Mouse (Mus musculus) CH12F3 (cell line): ENCODE results near the gene Gm20661.

Experiments
- in situ Hi-C: fragments of 300-500 bp; cut with MboI; formaldehyde crosslinking; loops from 2 replicates; pipeline ENCODE4 v1.14.3; 2020; ENCODE audit warnings: low sequenced_read_pairs

Gm20661 gene

DNA sequence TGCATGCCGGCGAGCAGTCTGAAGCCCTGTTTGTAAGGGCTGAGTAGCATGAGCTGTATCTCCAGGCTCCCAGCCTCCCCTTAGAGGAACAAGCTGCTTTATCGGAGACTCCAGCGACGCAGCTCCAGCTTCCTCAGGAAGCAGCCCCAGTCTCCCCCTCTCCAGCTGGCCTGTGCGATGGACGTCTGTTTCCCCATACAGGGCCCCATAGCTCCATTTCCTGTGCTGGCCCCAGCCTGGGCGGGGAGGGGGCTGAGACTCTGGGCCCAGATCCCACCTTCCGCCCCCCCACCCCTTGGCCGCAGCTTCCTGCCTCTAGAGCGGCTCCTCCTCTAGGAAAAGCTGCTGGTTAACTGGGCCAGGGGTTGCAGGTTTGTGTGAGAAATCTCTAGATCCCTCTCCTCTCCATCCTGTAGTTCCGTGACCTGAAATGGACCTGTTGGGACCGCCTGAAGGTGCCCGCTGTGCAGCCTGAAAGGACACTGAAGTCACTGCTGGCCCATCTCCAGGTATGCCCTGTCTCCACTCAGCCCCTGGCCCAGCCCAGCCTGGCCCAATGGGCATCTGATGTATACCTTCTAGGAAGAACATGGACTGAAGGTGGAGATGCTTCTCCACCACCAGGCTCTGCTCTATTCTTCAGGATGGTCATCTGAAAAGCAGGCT lies at the start of gene Gm20661:
Gene Gm20661, plus strand, starts transcription at position 378 of the 666 bp plus-strand sequence.
- in situ Hi-C loops, result no loop called here

DNA sequence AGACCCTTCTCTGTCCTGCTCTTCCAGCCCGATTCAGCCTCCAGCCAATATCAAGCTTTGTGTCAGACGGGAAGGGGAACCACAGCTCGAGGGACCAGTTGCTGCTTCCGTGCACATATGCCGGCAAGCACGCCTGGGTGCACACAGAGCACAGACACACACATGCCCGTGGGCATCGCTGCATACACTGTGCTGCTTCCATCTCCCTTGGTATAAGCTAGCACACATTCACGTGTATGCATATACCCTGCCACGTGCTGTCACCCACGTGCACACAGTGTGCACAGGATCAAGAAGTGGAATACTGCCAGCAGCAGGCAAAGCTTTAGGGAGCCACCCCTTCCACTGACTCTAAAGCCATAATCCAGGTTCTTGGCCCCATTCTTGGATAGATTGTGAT lies 48.7 kb upstream of the Gm20661 start:
- in situ Hi-C loops, result no loop called here

DNA sequence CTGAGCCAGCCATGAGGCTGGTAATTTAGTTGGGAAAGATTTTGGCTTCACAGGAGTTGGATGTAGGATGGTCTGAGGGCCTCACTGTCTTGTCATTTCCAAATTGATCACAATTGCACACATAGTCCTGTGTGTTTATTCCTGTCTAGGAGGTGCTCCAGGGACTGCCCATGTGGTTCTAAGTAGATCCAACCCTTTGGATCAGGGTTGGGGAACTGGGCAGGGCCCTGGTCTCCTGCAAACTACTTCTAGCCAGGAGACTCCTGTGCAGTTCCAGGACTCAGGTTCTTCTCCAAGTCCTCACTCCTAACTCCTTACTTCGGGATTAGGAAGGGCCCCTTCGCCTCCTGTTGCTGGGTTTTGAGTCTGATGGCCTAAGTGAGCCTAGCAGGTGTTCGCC lies 47.5 kb upstream of the Gm20661 start, which contains the start of gene Camkv:
Gene Camkv, plus strand, starts transcription at position 301 of the 400 bp plus-strand sequence.
- in situ Hi-C loops, result no loop called here

DNA sequence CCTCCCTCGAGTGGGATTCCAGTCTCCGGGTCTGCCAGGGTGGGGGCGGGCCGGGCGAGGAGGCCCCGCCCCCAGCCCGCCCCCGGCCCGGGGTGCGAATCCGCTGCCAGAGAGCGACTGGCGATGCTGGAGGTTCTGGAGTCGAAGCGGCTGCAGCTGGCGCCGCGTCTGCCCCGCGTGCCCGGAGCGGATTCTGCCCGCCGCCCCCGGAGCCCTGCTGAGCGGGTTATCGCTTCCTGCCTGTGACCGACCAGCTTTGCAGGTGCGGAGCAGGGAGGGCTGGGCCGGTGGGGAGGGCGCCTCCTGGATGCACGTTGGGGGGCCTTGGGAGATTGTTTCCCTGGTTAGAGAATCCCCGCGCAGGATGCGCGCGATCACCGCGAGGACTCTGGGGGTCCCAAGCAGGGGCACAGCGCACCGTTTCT lies 47.1 kb upstream of the Gm20661 start:
- in situ Hi-C loops, result no loop called here

DNA sequence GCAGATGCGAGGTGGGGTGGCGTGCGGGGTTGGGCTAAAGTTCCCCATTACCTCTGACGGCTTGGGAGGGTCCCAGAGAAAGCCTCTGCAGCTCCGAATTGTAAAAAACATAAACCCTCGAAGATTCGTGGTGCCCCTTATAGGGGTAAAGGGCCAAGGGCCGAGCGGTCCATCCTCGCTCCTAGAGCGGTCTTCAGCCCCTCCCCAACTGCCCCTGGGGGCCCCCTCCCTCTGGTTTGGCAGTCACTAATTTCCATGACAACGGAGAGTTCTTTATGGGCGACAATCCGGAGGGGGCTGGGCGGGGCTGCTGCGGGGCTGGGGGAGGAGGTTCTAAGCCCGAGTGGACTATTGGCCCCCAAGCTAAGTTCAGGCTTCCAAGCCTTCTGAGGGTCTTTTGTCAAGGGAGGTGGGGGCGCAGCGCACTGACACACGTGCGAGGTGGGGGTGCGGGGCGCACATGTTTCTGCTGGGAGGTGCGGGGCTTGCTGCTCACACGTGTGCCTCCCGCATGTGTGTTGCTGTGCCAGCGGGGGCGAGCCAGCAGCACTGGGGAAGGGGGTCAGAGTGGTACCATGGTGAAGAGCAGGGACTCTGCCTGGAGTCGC lies 46.5 kb upstream of the Gm20661 start:
- in situ Hi-C loops, result no loop called here

DNA sequence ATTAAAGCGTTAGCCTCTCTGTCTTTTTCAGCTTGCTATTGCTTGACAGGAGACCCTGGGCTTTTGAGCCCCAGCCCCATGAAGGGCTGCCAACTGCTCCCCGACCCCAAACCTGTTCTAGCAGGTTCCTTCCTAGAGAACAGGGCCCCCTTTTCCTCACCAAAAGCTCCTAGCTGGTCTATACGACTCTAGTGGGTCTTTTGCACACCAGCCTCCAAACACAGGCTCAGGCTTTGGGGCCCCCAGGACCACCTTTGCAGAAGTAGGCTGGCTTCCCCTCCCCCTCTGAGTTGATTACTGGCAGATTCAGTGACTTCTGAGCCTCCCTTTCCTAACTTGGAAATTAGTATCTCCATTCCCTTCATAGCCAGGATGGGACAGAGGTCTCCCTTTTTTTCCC lies 46.0 kb upstream of the Gm20661 start:
- in situ Hi-C loops, result no loop called here

DNA sequence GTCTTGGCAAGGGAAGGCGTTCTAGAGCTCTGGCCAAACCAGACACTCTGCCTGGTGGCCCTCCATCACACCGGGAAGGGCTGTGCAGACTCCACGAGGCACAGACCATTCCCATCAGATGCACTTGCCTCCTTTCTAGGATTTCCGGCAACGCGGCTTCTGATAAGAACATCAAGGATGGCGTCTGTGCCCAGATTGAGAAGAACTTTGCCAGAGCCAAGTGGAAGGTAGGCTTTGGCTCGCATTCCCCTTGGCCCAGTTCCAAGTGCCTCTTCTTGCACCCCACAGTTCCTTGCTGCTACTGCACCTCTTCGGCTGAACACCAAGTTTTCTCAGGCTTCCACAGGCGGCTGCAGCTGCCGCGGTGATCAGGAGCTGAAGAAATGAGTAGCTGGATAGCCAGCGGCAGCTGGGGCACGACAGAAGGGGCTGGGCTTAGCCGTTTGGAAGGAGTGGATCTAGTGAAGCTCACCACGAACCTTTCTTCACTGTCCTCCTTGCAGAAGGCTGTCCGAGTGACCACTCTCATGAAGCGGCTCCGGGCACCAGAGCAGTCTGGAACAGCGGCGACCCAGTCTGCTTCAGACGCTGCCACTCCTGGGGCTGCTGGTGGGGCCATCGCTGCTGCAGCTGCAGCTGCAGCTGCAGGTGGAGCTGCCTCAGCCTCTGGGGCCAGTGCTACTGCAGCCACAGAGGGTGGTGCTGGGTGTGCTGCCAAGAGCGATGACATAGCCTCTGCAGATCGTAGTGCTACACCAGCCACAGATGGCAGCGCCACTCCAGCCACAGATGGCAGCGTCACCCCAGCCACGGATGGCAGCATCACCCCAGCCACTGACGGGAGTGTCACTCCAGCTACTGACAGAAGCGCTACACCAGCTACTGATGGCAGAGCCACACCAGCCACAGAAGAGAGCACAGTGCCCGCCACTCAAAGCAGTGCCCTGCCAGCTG lies 35.3 kb upstream of the Gm20661 start:
- in situ Hi-C loops, result no loop called here

DNA sequence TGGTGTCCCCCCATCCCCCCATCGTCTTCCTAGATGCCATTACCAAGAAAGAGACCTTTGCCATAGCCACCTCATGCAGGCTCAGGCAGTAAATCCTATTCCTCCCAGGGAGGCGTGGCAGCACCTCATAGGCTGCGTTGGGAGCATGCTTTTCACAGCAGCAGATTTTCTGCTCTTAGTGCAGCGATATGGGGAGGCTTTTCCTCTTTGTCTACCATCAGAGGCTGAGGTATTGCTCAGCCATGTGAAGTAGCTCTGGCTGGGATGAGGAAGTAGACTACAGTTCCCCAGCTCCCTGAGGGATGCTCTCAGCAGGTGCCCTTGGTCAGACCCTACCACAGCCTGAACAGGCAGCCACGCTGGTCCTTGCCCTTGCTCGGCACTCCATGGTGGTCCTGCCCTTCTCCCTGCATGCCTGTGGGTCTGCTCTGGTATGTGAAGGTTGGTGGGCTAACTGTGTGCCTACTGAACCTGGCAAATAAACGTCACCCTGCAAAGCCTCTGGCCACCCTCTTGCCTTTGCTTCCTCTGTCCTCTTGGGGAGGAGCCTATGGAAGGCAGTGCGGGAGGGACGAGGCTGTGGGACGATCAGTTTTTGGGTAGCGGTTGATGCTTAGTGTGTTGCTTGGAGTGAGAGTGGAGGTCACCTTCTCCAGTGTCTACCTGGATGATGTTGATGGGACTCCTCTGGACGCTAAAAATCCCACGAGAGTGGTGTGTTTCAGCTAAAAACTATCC lies 33.5 kb upstream of the Gm20661 start:
- in situ Hi-C loops, result no loop called here

DNA sequence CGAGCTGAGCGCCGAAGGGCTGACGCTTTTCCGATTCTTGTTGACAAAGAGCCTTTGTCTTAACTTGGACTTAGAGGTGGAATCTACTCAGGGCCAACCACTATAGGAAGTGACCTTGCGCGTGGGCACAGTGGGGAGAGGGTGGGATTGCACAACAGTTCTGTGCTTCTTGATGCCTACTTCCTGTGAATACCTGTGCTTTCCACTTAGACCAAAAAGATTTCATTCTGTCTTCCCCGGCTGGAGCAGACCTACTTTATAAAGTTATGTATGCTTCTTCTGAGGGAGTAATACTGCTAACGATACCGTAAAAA lies 33.0 kb upstream of the Gm20661 start, which contains the start of gene Traip:
Gene Traip, plus strand, starts transcription at position 215 of the 314 bp plus-strand sequence.
- in situ Hi-C loops, result no loop called here

DNA sequence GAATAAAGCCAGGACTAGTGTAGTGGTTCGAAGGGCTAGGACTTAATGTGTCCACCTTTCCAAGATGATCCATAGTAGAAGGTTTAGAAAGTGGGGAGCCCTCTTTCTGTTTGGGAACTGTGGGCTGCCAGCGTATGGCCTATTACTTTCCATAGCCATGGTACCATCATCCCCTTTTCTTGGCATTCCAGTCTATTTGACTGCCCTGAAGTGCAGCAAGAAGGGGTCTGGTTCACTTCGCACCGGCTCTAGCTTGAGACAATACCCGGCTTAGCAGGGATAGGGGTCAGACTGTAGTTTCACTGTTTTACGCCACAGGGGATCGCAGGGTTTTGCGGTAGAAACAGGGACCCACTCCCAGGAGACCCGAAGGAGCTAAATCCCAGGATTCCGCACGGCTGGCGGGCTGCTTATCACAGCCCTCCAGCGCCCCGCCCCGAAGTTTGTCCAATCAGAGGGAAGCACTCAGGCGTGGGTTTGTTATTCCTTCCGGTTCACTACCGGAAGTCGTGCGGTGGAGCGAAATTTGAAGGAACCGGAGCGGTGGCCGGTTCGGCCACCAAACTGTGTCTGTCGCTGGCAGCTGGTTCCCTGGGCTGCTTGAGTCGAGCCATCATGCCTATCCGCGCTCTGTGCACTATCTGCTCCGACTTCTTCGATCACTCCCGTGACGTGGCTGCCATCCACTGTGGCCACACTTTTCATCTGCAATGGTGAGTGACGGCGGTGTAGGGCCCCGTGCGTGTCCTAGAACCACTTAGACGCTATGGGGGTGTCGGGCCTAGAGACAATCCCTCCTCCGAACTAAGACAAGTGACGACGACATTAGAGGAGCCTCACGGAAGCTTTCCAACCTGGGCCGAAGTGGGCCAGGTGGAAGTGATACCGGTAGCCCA lies 32.1 kb upstream of the Gm20661 start:
- in situ Hi-C loops, result no loop called here

DNA sequence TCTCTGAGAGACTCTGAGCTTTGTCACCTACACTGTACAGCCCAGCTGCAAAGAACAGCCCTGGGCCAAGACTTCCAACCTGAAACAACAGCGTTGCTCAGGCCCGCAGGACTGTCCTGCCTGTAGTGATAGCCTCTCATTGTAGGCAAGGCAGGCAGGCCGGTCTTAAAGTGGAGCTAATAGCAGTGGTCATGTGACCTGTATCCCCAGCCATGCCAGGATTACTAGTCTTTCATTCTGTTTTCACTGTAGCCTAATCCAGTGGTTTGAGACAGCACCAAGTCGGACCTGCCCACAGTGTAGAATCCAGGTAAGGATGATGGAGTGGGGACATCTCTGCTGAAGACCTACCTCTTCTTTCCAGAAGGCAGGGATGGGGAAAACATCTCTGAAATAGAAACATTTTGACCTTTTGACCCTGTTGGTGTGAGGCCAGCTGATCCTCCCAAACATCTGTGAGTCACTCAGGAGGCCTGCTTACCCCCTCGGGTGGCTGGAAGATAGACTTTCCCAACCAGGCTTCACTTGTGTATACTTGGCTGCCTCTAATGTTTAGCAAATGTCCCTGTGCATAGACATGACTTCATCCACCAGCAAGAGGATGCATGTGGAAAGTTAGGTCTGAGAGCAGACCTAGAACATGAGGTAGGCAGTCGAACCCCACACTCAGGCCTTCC lies 27.1 kb upstream of the Gm20661 start:
- in situ Hi-C loops, result no loop called here

DNA sequence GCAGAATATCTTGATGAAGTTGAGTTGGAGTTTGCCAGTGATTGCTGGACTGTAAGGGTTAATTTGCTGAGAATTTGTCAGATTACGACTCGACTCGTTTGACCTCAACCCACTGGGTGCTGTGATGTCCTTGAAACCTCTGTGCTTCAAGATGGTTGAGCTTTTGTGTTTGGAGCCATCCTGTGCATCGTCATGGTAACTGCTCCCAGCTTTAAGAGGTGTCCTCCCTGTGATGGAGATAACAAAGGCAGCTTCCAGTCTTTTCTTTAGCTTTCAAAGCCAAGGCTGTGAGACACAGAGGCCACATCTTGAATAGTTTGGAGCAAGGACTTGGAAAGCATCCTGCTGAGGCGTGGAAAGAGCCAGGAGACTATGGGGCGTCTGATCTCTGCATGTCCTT lies 25.7 kb upstream of the Gm20661 start:
- in situ Hi-C loops, result no loop called here

DNA sequence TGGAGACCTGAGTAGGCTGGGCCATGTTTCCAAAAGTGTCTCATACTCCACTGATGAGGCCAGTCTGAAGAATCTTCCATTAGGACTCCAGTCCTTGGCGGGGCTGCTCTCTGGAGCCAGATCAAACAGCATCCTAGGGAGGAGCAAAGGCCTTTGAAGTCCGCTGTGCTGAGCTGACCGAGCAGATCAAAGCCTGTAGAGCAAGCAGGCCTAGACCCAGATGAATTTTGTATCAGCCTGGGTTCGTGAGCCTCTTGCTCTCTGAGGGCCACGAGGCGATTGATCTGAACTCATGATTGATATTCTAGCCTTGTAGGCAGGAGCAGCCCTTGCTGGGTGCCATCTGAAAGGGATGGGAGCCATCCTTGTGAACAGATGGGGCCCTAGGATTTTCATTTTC lies 23.0 kb upstream of the Gm20661 start:
- in situ Hi-C loops, result no loop called here

DNA sequence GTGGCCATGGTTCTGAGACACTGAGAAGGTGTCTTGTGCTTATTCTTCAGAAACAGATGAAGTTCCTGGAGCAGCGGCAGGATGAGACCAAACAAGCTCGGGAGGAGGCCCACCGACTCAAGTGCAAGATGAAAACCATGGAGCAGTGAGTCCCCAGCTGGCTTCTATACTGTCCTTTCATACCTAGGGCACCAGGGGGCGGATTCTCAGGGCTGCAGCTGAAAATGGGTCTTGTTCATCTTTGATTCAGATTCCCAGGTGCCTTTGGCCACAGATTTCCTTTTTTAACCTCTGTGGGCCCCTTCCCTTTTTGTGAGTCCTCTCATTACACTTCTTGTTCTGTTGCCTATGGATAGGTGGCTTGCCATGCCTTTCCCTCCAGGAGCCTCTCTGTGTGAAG lies 21.9 kb upstream of the Gm20661 start:
- in situ Hi-C loops, result no loop called here

DNA sequence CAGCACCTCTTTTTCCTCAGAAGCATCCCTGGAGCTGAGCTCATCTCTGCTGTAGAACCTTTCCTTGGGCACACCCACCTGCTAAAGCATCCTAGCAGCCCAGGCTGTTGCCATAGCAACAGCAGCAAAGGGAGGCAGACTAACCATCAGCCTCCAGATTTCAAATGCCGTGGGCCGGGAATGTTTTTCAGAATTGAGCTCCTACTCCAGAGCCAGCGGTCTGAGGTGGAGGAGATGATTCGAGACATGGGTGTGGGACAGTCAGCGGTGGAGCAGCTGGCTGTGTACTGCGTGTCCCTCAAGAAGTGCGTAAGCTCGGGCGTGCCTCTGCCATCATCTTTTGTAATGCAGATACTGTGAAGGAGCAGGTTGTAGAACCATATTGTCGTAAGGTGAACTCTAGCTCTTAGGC lies 21.5 kb upstream of the Gm20661 start:
- in situ Hi-C loops, result no loop called here

DNA sequence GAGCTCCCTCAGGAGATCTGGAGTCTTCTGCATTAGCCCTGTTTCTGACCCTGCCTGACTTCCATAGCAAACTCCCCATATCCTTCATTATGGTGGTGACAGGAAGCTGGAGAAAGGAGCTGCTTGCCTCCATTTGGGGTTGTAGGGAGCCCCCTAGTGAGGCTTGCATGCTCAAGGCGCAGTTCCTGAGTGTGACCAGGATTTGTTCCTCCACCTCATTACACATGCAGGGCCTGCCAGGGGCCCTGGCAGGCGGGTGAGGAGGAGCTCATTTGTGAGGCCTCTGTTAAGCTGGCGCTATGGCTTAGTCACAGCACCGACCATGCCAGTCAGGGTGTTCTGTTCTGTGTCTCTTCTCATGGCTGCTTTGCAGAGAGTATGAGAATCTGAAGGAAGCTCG lies 21.0 kb upstream of the Gm20661 start:
- in situ Hi-C loops, result no loop called here

DNA sequence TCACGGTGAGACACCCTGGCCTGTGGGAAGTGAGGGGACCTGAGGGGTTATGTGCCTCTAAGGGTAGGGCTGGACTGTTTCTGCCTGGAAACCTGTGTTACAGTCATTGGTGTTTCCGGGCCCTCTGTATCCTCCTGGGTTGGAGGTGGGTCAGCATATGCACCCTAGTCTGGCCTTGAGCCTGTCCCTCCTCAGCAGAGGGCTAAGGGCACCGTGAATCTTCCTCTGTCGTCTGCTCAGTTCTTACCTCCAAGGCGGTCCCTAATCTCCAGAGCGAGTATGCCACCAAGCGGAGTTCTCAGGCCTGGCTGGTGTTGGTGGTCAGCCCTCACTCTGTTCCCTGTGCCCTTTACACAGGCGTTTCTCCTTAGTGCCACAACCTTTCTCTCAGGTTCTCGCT lies 19.9 kb upstream of the Gm20661 start:
- in situ Hi-C loops, result no loop called here

DNA sequence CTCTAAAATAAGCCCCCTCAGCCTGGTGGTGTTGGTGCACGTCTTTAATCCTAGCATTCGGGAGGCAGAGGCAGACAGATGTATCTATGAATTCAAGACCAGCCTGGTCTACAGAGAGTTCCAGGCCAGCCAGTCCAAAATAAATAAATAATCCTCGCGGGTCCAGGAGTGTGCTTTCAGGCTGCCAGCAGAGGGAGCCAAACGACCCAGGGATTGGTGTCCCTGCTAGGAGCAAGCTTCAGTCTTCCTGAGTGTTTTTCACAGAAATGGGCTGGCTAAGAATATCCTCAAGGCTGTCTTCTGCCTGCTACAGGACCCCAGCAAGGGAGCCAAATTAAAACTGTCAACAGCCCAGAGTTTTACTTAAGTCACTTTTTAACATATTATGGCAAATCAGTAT lies 19.2 kb upstream of the Gm20661 start:
- in situ Hi-C loops, result no loop called here

DNA sequence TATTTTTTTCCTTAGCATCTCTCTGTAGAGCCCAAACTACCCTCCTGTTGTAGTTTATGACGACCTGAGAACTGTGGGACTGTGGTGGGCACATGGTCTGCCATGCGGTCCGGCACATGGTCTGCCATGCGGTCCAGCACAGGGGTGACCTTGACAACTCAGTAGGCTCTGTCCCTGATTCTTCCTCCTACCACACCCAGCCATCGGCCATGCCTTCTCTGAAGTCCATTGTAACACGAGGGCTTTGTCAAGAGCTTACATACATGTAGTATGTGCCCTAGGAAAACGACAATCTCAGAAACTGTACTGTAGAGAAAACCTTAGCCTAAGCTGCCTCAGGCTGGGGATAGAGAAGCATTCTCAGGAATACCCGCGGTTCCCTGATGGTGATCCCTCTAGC lies 18.2 kb upstream of the Gm20661 start:
- in situ Hi-C loops, result no loop called here

DNA sequence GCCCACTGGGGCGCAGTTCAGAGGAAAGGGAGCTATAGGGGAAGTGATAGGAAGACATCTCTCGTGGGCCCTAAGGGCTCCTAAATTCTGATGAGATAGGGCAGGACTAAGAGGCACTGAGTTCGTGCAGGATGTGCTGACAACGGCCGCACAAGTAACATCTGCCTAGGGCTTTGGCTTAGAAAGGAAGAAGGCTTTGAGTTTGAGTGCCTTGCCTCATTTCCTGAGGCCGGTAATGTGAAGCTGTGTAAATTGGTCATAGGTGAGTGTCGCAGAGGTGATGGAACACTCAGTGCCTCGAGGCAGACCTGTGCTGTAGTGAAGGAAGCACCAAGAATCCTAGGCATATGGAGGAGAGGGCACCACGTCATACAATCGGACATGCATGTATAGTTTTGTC lies 16.2 kb upstream of the Gm20661 start:
- in situ Hi-C loops, result no loop called here
